Mouse (Mus musculus): ENCODE measurements around the gene Kif4. TPM values are rescaled to one million over a fixed set of nuclear protein-coding genes. Genes with fewer than 3 reads are reported as not detected.

The Kif4 gene
- polyA plus RNA-seq, 1 experiment from 2014 or later, result 1.0 TPM

GRCm38 (mm10) chrX:100664825-100665224 is 39.3 kb downstream of the Kif4 start:
- H3K9ac ChIP-seq (replicated peaks; ENCODE audit: low read depth), result no peak overlapping the region
- 97% methylated on average over 2 of the region's 2 CpGs for WGBS
- no peaks in the 10 kb centered on the region for H3K27me3 ChIP-seq (replicated peaks; ENCODE audit: insufficient read depth, low read length)
- H3K4me3 ChIP-seq (ENCODE audit: low read depth, low read length), result no peak overlapping the region
- no peaks in the 10 kb centered on the region for H3K36me3 ChIP-seq (ENCODE audit: insufficient read depth, low read length)
- H3K4me1 ChIP-seq (ENCODE audit: insufficient read depth, low read depth, low read length), result no peaks in the 10 kb centered on the region
- DNase-seq (ENCODE audit: low spot score), result no peak
- TF ChIP-seq EP300 (IDR thresholded peaks at IDR 0.05) (no peak), CTCF (IDR thresholded peaks at IDR 0.05) (no peak)
- H3K9me3 ChIP-seq (ENCODE audit: low read length), result no peaks in the 10 kb centered on the region
- no peak for ATAC-seq
- no peak overlapping the region for H3K4me2 ChIP-seq (replicated peaks; ENCODE audit: low read depth, low read length)
- no peak overlapping the region for H3K27ac ChIP-seq (ENCODE audit: low read length)

DNA sequence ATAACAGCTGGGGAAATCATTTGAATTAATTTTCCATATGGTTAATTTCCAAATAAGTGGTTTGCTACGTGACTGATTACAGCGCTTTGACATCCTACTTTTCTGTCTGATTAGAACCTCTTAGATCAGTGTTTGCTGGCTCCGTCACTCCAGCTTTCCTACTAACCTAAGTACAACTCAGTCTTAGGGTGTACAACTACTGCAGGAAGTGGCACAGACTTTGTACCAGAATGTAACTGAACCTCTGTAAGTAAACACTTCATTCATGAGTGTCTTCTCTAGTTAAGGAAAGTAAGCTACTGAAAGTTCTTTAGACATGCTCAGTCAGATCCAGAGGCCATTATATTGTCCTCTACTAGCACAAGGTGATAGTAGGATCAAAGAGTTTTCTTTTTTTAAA is 52.7 kb downstream of the Kif4 start:
- ATAC-seq (peak; percentile 55), DNase-seq (ENCODE audit: low spot score) (peak; percentile 51)
- WGBS, result 54% methylated on average over 3 of the region's 3 CpGs
- no peaks in the 10 kb centered on the region for H3K27me3 ChIP-seq (replicated peaks; ENCODE audit: insufficient read depth, low read length)
- H3K4me1 ChIP-seq (ENCODE audit: insufficient read depth, low read depth, low read length), result no peaks in the 10 kb centered on the region
- no peaks in the 10 kb centered on the region for H3K9me3 ChIP-seq (ENCODE audit: low read length)
- TF ChIP-seq CTCF (IDR thresholded peaks at IDR 0.05) (no peak), EP300 (IDR thresholded peaks at IDR 0.05) (no peak)
- no peak overlapping the region for H3K27ac ChIP-seq (ENCODE audit: low read length)
- H3K9ac ChIP-seq (replicated peaks; ENCODE audit: low read depth), result no peak overlapping the region
- H3K4me2 ChIP-seq (replicated peaks; ENCODE audit: low read depth, low read length), result no peak overlapping the region
- H3K36me3 ChIP-seq (ENCODE audit: insufficient read depth, low read length), result no peaks in the 10 kb centered on the region
- no peak overlapping the region for H3K4me3 ChIP-seq (ENCODE audit: low read depth, low read length)

GRCm38 (mm10) chrX:100686527-100686926 is 61.0 kb downstream of the Kif4 start:
- H3K9me3 ChIP-seq (ENCODE audit: low read length), result no peaks in the 10 kb centered on the region
- no peaks in the 10 kb centered on the region for H3K36me3 ChIP-seq (ENCODE audit: insufficient read depth, low read length)
- H3K27me3 ChIP-seq (replicated peaks; ENCODE audit: insufficient read depth, low read length), result no peaks in the 10 kb centered on the region
- ATAC-seq (no peak), DNase-seq (ENCODE audit: low spot score) (peak; percentile 39)
- no peak overlapping the region for H3K9ac ChIP-seq (replicated peaks; ENCODE audit: low read depth)
- 30% methylated on average over 3 of the region's 3 CpGs for WGBS
- 0 out of 2 replicates have a peak overlapping the region, but pooled peaks have one; percentile 1 for H3K4me2 ChIP-seq (replicated peaks; ENCODE audit: low read depth, low read length)
- TF ChIP-seq EP300 (IDR thresholded peaks at IDR 0.05), result no peak
- no peak for TF ChIP-seq CTCF (IDR thresholded peaks at IDR 0.05)
- H3K4me3 ChIP-seq (ENCODE audit: low read depth, low read length), result no peak overlapping the region
- H3K4me1 ChIP-seq (ENCODE audit: insufficient read depth, low read depth, low read length), result no peaks in the 10 kb centered on the region
- peak overlapping the region; percentile 59 for H3K27ac ChIP-seq (ENCODE audit: low read length)

GRCm38 (mm10) chrX:100687360-100688032 is 62.0 kb downstream of the Kif4 start:
- WGBS, result 38% methylated on average over 6 of the region's 6 CpGs
- peak; percentile 92 for DNase-seq (ENCODE audit: low spot score)

GRCm38 (mm10) chrX:100688033-100688370 is 62.5 kb downstream of the Kif4 start:
- Histone ChIP-seq H3K4me1 (ENCODE audit: insufficient read depth, low read depth, low read length) (no peaks in the 10 kb centered on the region), H3K4me3 (ENCODE audit: low read depth, low read length) (no peak overlapping the region), H3K27ac (ENCODE audit: low read length) (peak overlapping the region; percentile 62), H3K9me3 (ENCODE audit: low read length) (no peaks in the 10 kb centered on the region), H3K9ac (replicated peaks; ENCODE audit: low read depth) (no peak overlapping the region), H3K27me3 (replicated peaks; ENCODE audit: insufficient read depth, low read length) (no peaks in the 10 kb centered on the region), H3K4me2 (replicated peaks; ENCODE audit: low read depth, low read length) (no peak overlapping the region), H3K36me3 (ENCODE audit: insufficient read depth, low read length) (no peaks in the 10 kb centered on the region)
- no peak for TF ChIP-seq CTCF (IDR thresholded peaks at IDR 0.05)
- TF ChIP-seq EP300 (IDR thresholded peaks at IDR 0.05), result no peak; the same call in 1 of the 2 replicates
- ATAC-seq (peak; percentile 18; the same call in 1 of the 2 replicates), DNase-seq (ENCODE audit: low spot score) (peak; percentile 58)
- WGBS, result 49% methylated on average over 5 of the region's 5 CpGs

More at GRCm38 (mm10) chrX:100687360-100688032, 62.0 kb downstream of the Kif4 start:
- Histone ChIP-seq H3K36me3 (ENCODE audit: insufficient read depth, low read length) (no peaks in the 10 kb centered on the region), H3K9me3 (ENCODE audit: low read length) (no peaks in the 10 kb centered on the region), H3K27me3 (replicated peaks; ENCODE audit: insufficient read depth, low read length) (no peaks in the 10 kb centered on the region), H3K4me2 (replicated peaks; ENCODE audit: low read depth, low read length) (no peak overlapping the region), H3K9ac (replicated peaks; ENCODE audit: low read depth) (no peak overlapping the region), H3K4me1 (ENCODE audit: insufficient read depth, low read depth, low read length) (no peaks in the 10 kb centered on the region), H3K27ac (ENCODE audit: low read length) (peak overlapping the region; percentile 62; the same call in 1 of the 2 replicates), H3K4me3 (ENCODE audit: low read depth, low read length) (no peak overlapping the region)
- peak; percentile 93 for ATAC-seq
- TF ChIP-seq EP300 (IDR thresholded peaks at IDR 0.05) (peak; percentile 74), CTCF (IDR thresholded peaks at IDR 0.05) (no peak)

GRCm38 (mm10) chrX:100696776-100697175 is 71.2 kb downstream of the Kif4 start:
- no peak for TF ChIP-seq EP300 (IDR thresholded peaks at IDR 0.05)
- no peak for TF ChIP-seq CTCF (IDR thresholded peaks at IDR 0.05)
- DNase-seq (ENCODE audit: low spot score) (no peak), ATAC-seq (no peak)
- Histone ChIP-seq H3K9me3 (ENCODE audit: low read length) (no peaks in the 10 kb centered on the region), H3K4me2 (replicated peaks; ENCODE audit: low read depth, low read length) (no peak overlapping the region), H3K36me3 (ENCODE audit: insufficient read depth, low read length) (no peaks in the 10 kb centered on the region), H3K9ac (replicated peaks; ENCODE audit: low read depth) (no peak overlapping the region), H3K27me3 (replicated peaks; ENCODE audit: insufficient read depth, low read length) (no peaks in the 10 kb centered on the region), H3K4me3 (ENCODE audit: low read depth, low read length) (no peak overlapping the region), H3K27ac (ENCODE audit: low read length) (no peak overlapping the region), H3K4me1 (ENCODE audit: insufficient read depth, low read depth, low read length) (no peaks in the 10 kb centered on the region)
- WGBS, result 98% methylated on average over 4 of the region's 4 CpGs
